Mouse (Mus musculus): Measurements from ENCODE around the gene D8Ertd738e. TPM values are rescaled to one million over a fixed set of nuclear protein-coding genes. Genes with fewer than 3 reads are reported as not detected.

D8Ertd738e gene
- polyA plus RNA-seq, 1 experiment from 2014 or later: 314 TPM

GRCm38 (mm10) chr8:84200652-84201544, 48.6 kb downstream of the D8Ertd738e start:
- peak; percentile 52 for ATAC-seq (ENCODE audit: insufficient number of reproducible peaks, low FRiP score, low TSS enrichment, low read depth)
- peak overlapping the region; percentile 92 for H3K4me2 ChIP-seq (replicated peaks)
- H3K4me1 ChIP-seq: peaks cover 82% of the 10 kb centered on the region
- H3K4me3 ChIP-seq (replicated peaks): peak overlapping the region; percentile 81
- H3K36me3 ChIP-seq: peaks cover 16% of the 10 kb centered on the region
- no peaks in the 10 kb centered on the region for H3K9me3 ChIP-seq (replicated peaks)
- peak overlapping the region; percentile 98 for H3K27ac ChIP-seq (replicated peaks)
- H3K27me3 ChIP-seq: no peaks in the 10 kb centered on the region
- H3K9ac ChIP-seq: peak overlapping the region; percentile 92
- 6% methylated on average over 33 of the region's 70 CpGs for WGBS

DNA sequence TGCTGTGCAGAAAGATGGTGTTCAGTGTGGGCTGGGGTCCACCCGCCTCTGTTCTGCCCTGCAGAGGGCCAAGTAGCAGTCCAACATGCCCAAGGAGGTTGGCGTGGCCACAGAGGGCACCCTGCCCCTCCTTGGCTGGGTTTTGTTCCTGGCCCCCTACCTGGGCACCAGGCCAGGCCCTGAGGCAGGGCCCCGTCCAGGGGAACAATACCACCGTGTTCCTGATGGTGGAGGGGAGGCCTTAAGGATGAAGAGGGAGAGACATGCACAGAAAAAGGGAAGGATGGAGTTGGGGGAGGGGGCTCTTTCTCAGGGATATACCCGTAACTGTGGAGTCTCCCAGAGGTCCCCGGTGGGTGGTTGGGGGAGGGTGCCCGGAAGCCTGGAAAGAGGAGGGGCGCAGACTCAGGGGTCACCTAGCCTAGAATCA, 49.4 kb downstream of the D8Ertd738e start:
- H3K36me3 ChIP-seq: 0 out of 2 replicates have a peak, but pooled peaks cover 9% of the 10 kb centered on the region
- H3K4me2 ChIP-seq (replicated peaks): peak overlapping the region; percentile 92
- no peaks in the 10 kb centered on the region for H3K9me3 ChIP-seq (replicated peaks)
- H3K4me3 ChIP-seq (replicated peaks): peak overlapping the region; percentile 81
- H3K27ac ChIP-seq (replicated peaks): peak overlapping the region; percentile 98
- no peak overlapping the region for H3K9ac ChIP-seq
- no peaks in the 10 kb centered on the region for H3K27me3 ChIP-seq
- peaks cover 75% of the 10 kb centered on the region for H3K4me1 ChIP-seq
- 9% methylated on average over 8 of the region's 8 CpGs for WGBS
- ATAC-seq (ENCODE audit: insufficient number of reproducible peaks, low FRiP score, low TSS enrichment, low read depth): no peak

DNA sequence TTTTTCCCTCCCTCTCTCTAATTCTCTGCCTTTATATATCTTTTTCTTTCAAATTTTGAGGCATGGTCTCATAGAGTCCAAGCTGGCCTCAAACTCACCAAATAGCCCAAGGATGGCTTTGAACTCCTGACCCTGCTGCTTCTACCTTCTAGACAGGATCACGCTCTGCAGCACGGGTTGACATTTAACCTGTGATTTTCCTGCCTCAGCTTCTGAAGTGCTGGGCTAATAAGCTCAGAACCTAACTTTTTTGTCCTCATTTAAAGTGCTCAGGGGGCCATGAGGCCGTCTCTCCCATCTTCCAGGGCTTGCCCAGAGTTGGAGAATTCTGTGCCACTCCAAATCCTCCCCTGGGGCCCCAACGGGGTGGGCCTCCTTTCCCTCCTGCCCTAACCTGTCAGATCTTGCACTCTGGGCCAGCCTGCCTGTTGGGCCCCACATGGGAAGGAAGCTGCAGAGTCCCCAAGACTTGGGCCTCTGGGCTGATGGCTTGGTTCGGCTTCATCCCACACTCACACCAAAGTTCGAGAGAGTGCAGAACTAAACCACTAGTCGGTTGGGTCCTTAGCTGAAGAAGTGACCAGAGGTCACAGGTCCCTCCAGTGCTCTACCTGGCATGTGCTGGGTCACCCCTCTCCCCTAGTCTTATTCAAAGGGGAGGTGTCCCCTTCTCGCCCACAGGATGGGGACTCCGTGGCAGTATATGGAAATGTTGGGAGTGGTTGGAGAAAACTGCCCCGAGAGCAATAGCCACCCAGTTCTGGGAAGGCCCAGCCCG, 50.0 kb downstream of the D8Ertd738e start:
- 29% methylated on average over 11 of the region's 11 CpGs for WGBS
- H3K9me3 ChIP-seq (replicated peaks): no peaks in the 10 kb centered on the region
- H3K4me1 ChIP-seq: peaks cover 69% of the 10 kb centered on the region
- H3K4me3 ChIP-seq (replicated peaks): 0 out of 2 replicates have a peak overlapping the region, but pooled peaks have one; percentile 81
- no peak overlapping the region for H3K9ac ChIP-seq
- ATAC-seq (ENCODE audit: insufficient number of reproducible peaks, low FRiP score, low TSS enrichment, low read depth): no peak
- 0 out of 2 replicates have a peak, but pooled peaks cover 5% of the 10 kb centered on the region for H3K36me3 ChIP-seq
- H3K27ac ChIP-seq (replicated peaks): peak overlapping the region; percentile 98
- peak overlapping the region; percentile 92 for H3K4me2 ChIP-seq (replicated peaks)
- H3K27me3 ChIP-seq: no peaks in the 10 kb centered on the region

DNA sequence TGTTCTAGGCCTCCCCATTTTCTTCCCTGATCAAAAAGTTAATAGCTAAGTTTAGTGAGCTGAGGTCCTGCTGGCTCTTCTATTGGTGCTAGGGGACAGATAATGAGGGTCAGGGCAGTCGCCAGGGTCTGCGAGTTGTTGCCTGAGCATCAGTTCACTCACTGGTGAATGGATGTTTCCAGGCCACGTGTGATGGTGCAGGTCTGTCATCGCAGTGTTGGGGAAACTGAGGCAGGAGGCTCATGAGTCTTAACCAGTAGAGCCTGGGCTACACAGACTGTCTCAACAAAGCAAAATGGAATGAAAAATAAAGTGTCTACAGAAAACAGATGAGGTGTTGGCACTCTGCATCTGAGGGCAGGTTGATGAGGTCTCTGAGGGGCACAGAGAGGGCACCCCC, 50.6 kb downstream of the D8Ertd738e start:
- 0 out of 2 replicates have a peak, but pooled peaks cover 5% of the 10 kb centered on the region for H3K36me3 ChIP-seq
- H3K27me3 ChIP-seq: no peaks in the 10 kb centered on the region
- H3K9ac ChIP-seq: no peak overlapping the region
- no peak overlapping the region; the same call in 1 of the 2 replicates for H3K4me3 ChIP-seq (replicated peaks)
- peaks cover 63% of the 10 kb centered on the region for H3K4me1 ChIP-seq
- peak overlapping the region; percentile 56 for H3K4me2 ChIP-seq (replicated peaks)
- H3K9me3 ChIP-seq (replicated peaks): no peaks in the 10 kb centered on the region
- peak overlapping the region; percentile 98 for H3K27ac ChIP-seq (replicated peaks)
- 25% methylated on average over 4 of the region's 4 CpGs for WGBS
- ATAC-seq (ENCODE audit: insufficient number of reproducible peaks, low FRiP score, low TSS enrichment, low read depth): no peak

DNA sequence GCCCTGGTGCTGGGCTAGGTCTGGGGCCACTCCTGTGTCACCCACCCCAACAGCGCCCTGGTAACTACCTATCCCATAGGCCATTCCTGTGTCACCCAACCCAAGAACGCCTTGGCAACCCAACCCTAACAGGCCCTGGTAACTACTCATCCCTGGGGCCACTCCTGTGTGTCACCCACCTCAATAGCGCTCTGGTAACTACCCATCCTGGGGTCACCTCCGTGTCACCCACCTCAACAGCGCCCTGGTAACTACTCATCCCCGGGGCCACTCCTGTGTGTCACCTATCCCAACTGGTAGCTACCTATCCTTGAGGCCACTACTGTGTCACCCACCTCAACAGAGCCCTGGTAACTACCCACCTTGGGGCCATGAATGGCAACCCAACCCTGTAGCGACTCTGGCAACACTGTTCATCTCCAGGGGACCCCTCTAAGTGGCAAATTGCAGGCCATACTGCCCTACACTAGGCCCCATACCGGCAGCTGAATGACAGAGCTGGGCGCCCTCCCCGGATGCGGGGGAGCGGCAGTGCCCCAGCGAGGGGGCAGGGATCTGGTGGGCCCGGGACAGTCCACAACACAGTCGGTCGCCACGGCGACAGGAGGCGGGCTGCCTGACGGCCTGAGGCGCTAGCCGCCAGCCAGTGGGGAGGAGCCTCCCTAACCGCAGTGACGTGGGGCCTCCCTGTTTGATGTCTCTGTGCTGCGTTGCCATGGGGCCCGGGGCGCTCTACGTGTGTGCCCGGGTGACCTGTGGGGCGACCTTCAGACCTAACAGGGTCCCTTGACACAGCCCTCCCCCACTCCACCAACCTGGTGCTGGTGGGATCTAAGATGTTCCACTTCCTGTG, 51.4 kb downstream of the D8Ertd738e start:
- Histone ChIP-seq H3K9me3 (replicated peaks) (no peaks in the 10 kb centered on the region), H3K4me1 (peaks cover 60% of the 10 kb centered on the region), H3K4me3 (replicated peaks) (peak overlapping the region; percentile 57), H3K36me3 (0 out of 2 replicates have a peak, but pooled peaks cover 5% of the 10 kb centered on the region), H3K27me3 (no peaks in the 10 kb centered on the region), H3K27ac (replicated peaks) (peak overlapping the region; percentile 98), H3K9ac (0 out of 2 replicates have a peak overlapping the region, but pooled peaks have one; percentile 15), H3K4me2 (replicated peaks) (peak overlapping the region; percentile 56)
- whole genome bisulfite sequencing: 2% methylated on average over 30 of the region's 30 CpGs
- ATAC-seq (ENCODE audit: insufficient number of reproducible peaks, low FRiP score, low TSS enrichment, low read depth): peak; percentile 69

DNA sequence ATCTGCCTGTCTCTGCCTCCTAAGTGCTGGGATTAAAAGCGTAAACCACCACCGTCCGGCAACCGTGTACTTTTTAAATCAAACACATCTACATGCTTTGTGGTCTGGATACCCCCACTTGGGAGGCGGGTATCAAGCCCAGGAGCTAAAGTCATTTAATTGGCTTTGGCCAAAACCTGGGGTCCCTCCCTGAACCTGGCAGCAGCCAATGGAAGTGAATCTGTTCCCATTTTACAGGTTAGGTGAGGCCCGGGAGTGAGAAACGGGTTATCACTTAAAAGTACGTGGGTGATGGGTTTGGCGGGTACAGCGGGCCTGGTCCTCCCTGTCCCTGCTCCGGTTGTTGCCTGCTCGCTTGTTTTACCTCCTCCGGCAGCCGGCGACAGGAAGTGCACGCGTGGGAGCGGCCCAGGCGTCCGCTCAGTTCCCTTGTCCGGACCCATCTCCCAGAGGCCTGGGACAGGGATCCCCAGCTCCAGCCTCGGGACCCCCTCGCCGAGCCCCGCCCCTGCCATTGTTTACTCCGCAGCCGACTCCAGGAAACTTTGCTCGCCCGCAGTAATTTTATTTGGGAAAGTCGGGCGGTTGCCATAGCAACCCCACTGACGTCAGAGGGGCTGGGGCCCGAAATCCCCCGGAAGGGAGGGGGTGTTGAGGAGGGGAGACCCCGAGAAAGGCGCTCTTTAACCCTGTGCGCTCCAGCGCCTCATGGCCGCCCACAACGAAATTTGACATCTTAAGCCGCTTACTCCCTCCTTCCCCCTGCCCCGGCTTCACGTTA, 52.2 kb downstream of the D8Ertd738e start:
- Histone ChIP-seq H3K36me3 (0 out of 2 replicates have a peak, but pooled peaks cover 5% of the 10 kb centered on the region), H3K9ac (peak overlapping the region; percentile 55), H3K9me3 (replicated peaks) (no peaks in the 10 kb centered on the region), H3K27ac (replicated peaks) (peak overlapping the region; percentile 98), H3K4me3 (replicated peaks) (peak overlapping the region; percentile 57), H3K4me1 (peaks cover 60% of the 10 kb centered on the region), H3K27me3 (no peaks in the 10 kb centered on the region), H3K4me2 (replicated peaks) (peak overlapping the region; percentile 56)
- ATAC-seq (ENCODE audit: insufficient number of reproducible peaks, low FRiP score, low TSS enrichment, low read depth): peak; percentile 52
- WGBS: 1% methylated on average over 40 of the region's 43 CpGs

MicroRNAs encoded within 50 kb of the gene (microRNA counts, 519-probe panel; counts per million panel counts)
- 4,064 counts per million, percentile 93 among the panel's probes with 10 or more counts for microRNA mmu-miR-23a
- microRNA mmu-miR-27a: 4,264 counts per million, percentile 94 among the panel's probes with 10 or more counts

Small RNAs within 50 kb of the gene (microRNA-seq; reads per million reads assigned to microRNA genes)
- gene Mir23a (ENCODE audit: borderline number of aligned reads) (29,697 reads per million, percentile 98 among the genes with 10 or more reads in this experiment), gene Mir24-2 (ENCODE audit: borderline number of aligned reads) (not detected), gene Mir27a (ENCODE audit: borderline number of aligned reads) (407 reads per million, percentile 70 among the genes with 10 or more reads in this experiment), gene Mir3074-2 (ENCODE audit: borderline number of aligned reads) (not detected)

Other genes with a start within 250 kb of the D8Ertd738e start
- 1.2 and 1.8 TPM in 2 replicates for gene 1700067K01Rik, start 248.2 kb downstream of the D8Ertd738e start, polyA plus RNA-seq (2015; fragmentation: Nextera tagmentation; extraction: Ambion mirVana)
- gene 2210011C24Rik, start 237.5 kb downstream of the D8Ertd738e start, polyA plus RNA-seq (2015; fragmentation: Nextera tagmentation; extraction: Ambion mirVana): 0.88 and 1.5 TPM in 2 replicates
- gene Palm3, start 228.2 kb downstream of the D8Ertd738e start, polyA plus RNA-seq (2015; fragmentation: Nextera tagmentation; extraction: Ambion mirVana): 6.5 and 8.6 TPM in 2 replicates
- gene Il27ra, start 207.1 kb downstream of the D8Ertd738e start, polyA plus RNA-seq (2015; fragmentation: Nextera tagmentation; extraction: Ambion mirVana): 1.4 TPM in 2 replicates
- not detected in 2 replicates for gene Rln3, start 204.7 kb downstream of the D8Ertd738e start, polyA plus RNA-seq (2015; fragmentation: Nextera tagmentation; extraction: Ambion mirVana)
- gene Gm10643, start 184.6 kb downstream of the D8Ertd738e start, polyA plus RNA-seq (2015; fragmentation: Nextera tagmentation; extraction: Ambion mirVana): 1.6 and 1.7 TPM in 2 replicates
- gene Rfx1, start 182.9 kb downstream of the D8Ertd738e start, polyA plus RNA-seq (2015; fragmentation: Nextera tagmentation; extraction: Ambion mirVana): 9.8 and 10.2 TPM in 2 replicates
- 8.0 and 9.4 TPM in 2 replicates for gene Dcaf15, start 145.0 kb downstream of the D8Ertd738e start, polyA plus RNA-seq (2015; fragmentation: Nextera tagmentation; extraction: Ambion mirVana)
- 2.8 and 3.5 TPM in 2 replicates for gene Podnl1, start 123.7 kb downstream of the D8Ertd738e start, polyA plus RNA-seq (2015; fragmentation: Nextera tagmentation; extraction: Ambion mirVana)
- gene Cc2d1a, start 101.8 kb downstream of the D8Ertd738e start, polyA plus RNA-seq (2015; fragmentation: Nextera tagmentation; extraction: Ambion mirVana): 31.8 and 32.8 TPM in 2 replicates
- gene 4930432K21Rik, start 101.7 kb downstream of the D8Ertd738e start, polyA plus RNA-seq (2015; fragmentation: Nextera tagmentation; extraction: Ambion mirVana): 1.9 and 2.3 TPM in 2 replicates
- 3.5 and 4.0 TPM in 2 replicates for gene Nanos3, start 64.5 kb downstream of the D8Ertd738e start, polyA plus RNA-seq (2015; fragmentation: Nextera tagmentation; extraction: Ambion mirVana)
- gene Zswim4, start 12.7 kb downstream of the D8Ertd738e start, polyA plus RNA-seq (2015; fragmentation: Nextera tagmentation; extraction: Ambion mirVana): 15.8 and 17.7 TPM in 2 replicates
- gene Mri1, start 7.6 kb upstream of the D8Ertd738e start, polyA plus RNA-seq (2015; fragmentation: Nextera tagmentation; extraction: Ambion mirVana): 61.2 and 62.6 TPM in 2 replicates
- 24.1 and 28.5 TPM in 2 replicates for gene Ccdc130, start 20.7 kb upstream of the D8Ertd738e start, polyA plus RNA-seq (2015; fragmentation: Nextera tagmentation; extraction: Ambion mirVana)
- gene Cacna1a, start 138.7 kb upstream of the D8Ertd738e start, polyA plus RNA-seq (2015; fragmentation: Nextera tagmentation; extraction: Ambion mirVana): 6.7 and 8.0 TPM in 2 replicates